Mouse (Mus musculus) forebrain, embryonic 10.5 days (tissue): ENCODE results near the gene Gm45844. TPM values are rescaled to one million over a fixed set of nuclear protein-coding genes. Genes with fewer than 3 reads are reported as not detected.
"Not testable (repeated sequence)": the region's sequence is repeated elsewhere in the genome, so short reads cannot be mapped to it uniquely, and the experiment has no call there.

Source experiments
- DNase-seq: peaks from one replicate; pipeline ENCODE4 v3.0.0-alpha.2; 2017; ENCODE audit warnings: low spot score; ENCODE audit errors: extremely low spot score
- H3K27ac ChIP-seq: fragments of 300-500 bp; sonication (generic); 2 replicates; pipeline ENCODE4 v1.5.1; 2016; ENCODE audit warnings: mild to moderate bottlenecking
- H3K27me3 ChIP-seq: fragments of 300-500 bp; sonication (generic); 2 replicates; pipeline ENCODE4 v1.6.1; 2016; ENCODE audit warnings: mild to moderate bottlenecking; ENCODE audit not compliant: poor library complexity, severe bottlenecking
- H3K36me3 ChIP-seq: fragments of 300-500 bp; sonication (generic); replicated peaks from 2 replicates; pipeline ENCODE4 v1.6.1; 2016; ENCODE audit warnings: mild to moderate bottlenecking, moderate library complexity
- H3K4me1 ChIP-seq: fragments of 300-500 bp; sonication (generic); 2 replicates; pipeline ENCODE4 v1.6.1; 2016
- H3K4me3 ChIP-seq: fragments of 300-500 bp; sonication (generic); 2 replicates; pipeline ENCODE4 v1.5.1; 2016; ENCODE audit warnings: mild to moderate bottlenecking, moderate library complexity
- H3K9me3 ChIP-seq: fragments of 300-500 bp; sonication (generic); 2 replicates; pipeline ENCODE4 v1.6.1; 2016; ENCODE audit warnings: mild to moderate bottlenecking, moderate library complexity
- WGBS: fragments of 180-500 bp; shearing (Covaris S2); methylation state at CpG from one replicate; pipeline ENCODE4 v1.1.7; 2016; 5-methylcytosine and 5-hydroxymethylcytosine counted together
- polyA plus RNA-seq: library from polyadenylated mRNA; unstranded; fragments of >200 nt; fragmentation: Nextera tagmentation; extraction: Ambion mirVana; gene quantifications from 2 replicates; pipeline ENCODE4 v1.2.1, GENCODE M21; 2016

The Gm45844 gene
- polyA plus RNA-seq = 1.1 and 1.5 TPM in 2 replicates

- WGBS = 51% methylated on average over 45 of the region's 45 CpGs
- H3K9me3 ChIP-seq = not testable (repeated sequence)
Measured at GRCm38 (mm10) chr7:7277966-7278567, at the start of gene Gm45844. Gene Gm45844 (minus strand): TSS chr7:7278289.

GRCm38 (mm10) chr7:7295595-7295994 lies 17.5 kb upstream of the Gm45844 start:
- Histone ChIP-seq H3K27me3 (peaks cover 5% of the 10 kb centered on the region), H3K4me1 (peaks cover 14% of the 10 kb centered on the region), H3K36me3 (peaks cover 59% of the 10 kb centered on the region), H3K9me3 (peaks cover 20% of the 10 kb centered on the region), H3K27ac (no peak overlapping the region), H3K4me3 (no peak overlapping the region)
- peak; percentile 27 for DNase-seq
- 88% methylated on average over 16 of the region's 16 CpGs for WGBS

More at GRCm38 (mm10) chr7:7277966-7278567, at the start of gene Gm45844:
- Histone ChIP-seq H3K27ac (peak within 1 kb of the TSS; percentile 73), H3K4me3 (peak within 1 kb of the TSS; percentile 42)
- H3K4me1 ChIP-seq, H3K27me3 ChIP-seq, H3K36me3 ChIP-seq: not testable (repeated sequence)
- DNase-seq = peak; percentile 64

- H3K4me1 ChIP-seq = no peaks in the 10 kb centered on the region
- WGBS = 67% methylated on average over 1 of the region's 1 CpGs
- no peak for DNase-seq
- H3K4me3 ChIP-seq = no peak overlapping the region
- peaks cover 8% of the 10 kb centered on the region for H3K9me3 ChIP-seq
- H3K27ac ChIP-seq = no peak overlapping the region
- H3K27me3 ChIP-seq = no peaks in the 10 kb centered on the region
- peaks cover 35% of the 10 kb centered on the region for H3K36me3 ChIP-seq
Measured at GRCm38 (mm10) chr7:7281383-7281782, 3.3 kb upstream of the Gm45844 start.

- Histone ChIP-seq H3K27ac (peak overlapping the region; percentile 73), H3K4me3 (peak overlapping the region; percentile 42)
- H3K36me3 ChIP-seq, H3K27me3 ChIP-seq, H3K9me3 ChIP-seq, H3K4me1 ChIP-seq: not testable (repeated sequence)
- peak; percentile 50 for DNase-seq
- WGBS = 53% methylated on average over 24 of the region's 24 CpGs
Measured at GRCm38 (mm10) chr7:7277556-7277955, 533 bp downstream of the Gm45844 start.

GRCm38 (mm10) chr7:7247228-7247627 lies 30.9 kb downstream of the Gm45844 start, which contains the start of gene Vmn2r29:
Gene Vmn2r29 (minus strand): TSS chr7:7247328.
- not testable (repeated sequence) for H3K9me3 ChIP-seq, H3K36me3 ChIP-seq, H3K4me1 ChIP-seq, H3K27me3 ChIP-seq, H3K27ac ChIP-seq, DNase-seq, H3K4me3 ChIP-seq
- no CpG with 5 or more reads among the region's 1 CpGs for WGBS

- H3K4me3 ChIP-seq = peak within 1 kb of the TSS; percentile 56
- not testable (repeated sequence) for H3K27ac ChIP-seq, H3K9me3 ChIP-seq, H3K27me3 ChIP-seq, H3K4me1 ChIP-seq, DNase-seq
- peaks cover 16% of the 10 kb centered on the region for H3K36me3 ChIP-seq
- WGBS = 3% methylated on average over 24 of the region's 24 CpGs
Measured at GRCm38 (mm10) chr7:7209313-7210151, 68.6 kb downstream of the Gm45844 start, which contains the start of gene Zfp772. Gene Zfp772 (minus strand): TSS chr7:7209998.

- H3K9me3 ChIP-seq = no peaks in the 10 kb centered on the region
- 0 out of 2 replicates have a peak, but pooled peaks cover 2% of the 10 kb centered on the region for H3K4me1 ChIP-seq
- H3K27ac ChIP-seq = peak overlapping the region; percentile 80
- H3K27me3 ChIP-seq = no peaks in the 10 kb centered on the region
- 13% methylated on average over 18 of the region's 18 CpGs for WGBS
- H3K36me3 ChIP-seq = 0 out of 2 replicates have a peak, but pooled peaks cover 3% of the 10 kb centered on the region
- H3K4me3 ChIP-seq = peak overlapping the region; percentile 60
- DNase-seq = peak; percentile 75
Measured at GRCm38 (mm10) chr7:7188191-7188942, 89.7 kb downstream of the Gm45844 start.

GRCm38 (mm10) chr7:7187417-7188190 lies 90.5 kb downstream of the Gm45844 start:
- Histone ChIP-seq H3K9me3 (no peaks in the 10 kb centered on the region), H3K4me1 (0 out of 2 replicates have a peak, but pooled peaks cover 2% of the 10 kb centered on the region), H3K36me3 (peaks cover 10% of the 10 kb centered on the region), H3K27ac (no peak overlapping the region; the same call in 1 of the 2 replicates), H3K27me3 (no peaks in the 10 kb centered on the region), H3K4me3 (peak overlapping the region; percentile 60)
- DNase-seq = no peak
- WGBS = 43% methylated on average over 13 of the region's 13 CpGs

- WGBS = 88% methylated on average over 1 of the region's 1 CpGs
- DNase-seq = no peak
Measured at GRCm38 (mm10) chr7:7185897-7186296, 92.2 kb downstream of the Gm45844 start.

GRCm38 (mm10) chr7:7171227-7172147 lies 106.6 kb downstream of the Gm45844 start, which contains the start of gene Zfp418:
Gene Zfp418 (plus strand): TSS chr7:7171330.
- Histone ChIP-seq H3K27ac (peak within 1 kb of the TSS; percentile 82), H3K27me3 (no peaks in the 10 kb centered on the region), H3K36me3 (peaks cover 15% of the 10 kb centered on the region), H3K9me3 (no peaks in the 10 kb centered on the region; the same call in 1 of the 2 replicates), H3K4me3 (peak within 1 kb of the TSS; percentile 76), H3K4me1 (peaks cover 8% of the 10 kb centered on the region)
- DNase-seq = peak; percentile 26
- WGBS = 2% methylated on average over 26 of the region's 26 CpGs

More at GRCm38 (mm10) chr7:7185897-7186296, 92.2 kb downstream of the Gm45844 start:
- H3K4me1 ChIP-seq = 0 out of 2 replicates have a peak, but pooled peaks cover 2% of the 10 kb centered on the region
- H3K9me3 ChIP-seq = no peaks in the 10 kb centered on the region
- H3K27ac ChIP-seq = no peak overlapping the region
- H3K27me3 ChIP-seq = no peaks in the 10 kb centered on the region
- H3K36me3 ChIP-seq = peaks cover 27% of the 10 kb centered on the region
- H3K4me3 ChIP-seq = no peak overlapping the region
